Mouse (Mus musculus) inflammation-experienced regulatory T-cells, adult 6 months (primary cell): ENCODE results near the gene Frem2. TPM values are rescaled to one million over a fixed set of nuclear protein-coding genes. Genes with fewer than 3 reads are reported as not detected.

ENCODE experiments used
- ATAC-seq: one replicate; pipeline ENCODE4 v1.8.0; 2017
- polyA plus RNA-seq, 3 experiments: library from polyadenylated mRNA; unstranded; fragments of 100-300 nt; shearing (Covaris generic); gene quantifications; one replicate each; pipeline ENCODE4 v1.2.1; 2017

Gene Frem2
- polyA plus RNA-seq, 3 experiments from 2014 or later, result not detected

GRCm38 (mm10) chr3:53465330-53465729 is 191.8 kb downstream of the Frem2 start:
- no peak for ATAC-seq

- no peak for ATAC-seq
Measured at GRCm38 (mm10) chr3:53464146-53464698, 192.9 kb downstream of the Frem2 start.

Other genes with a start within 250 kb of the Frem2 start
- gene Nhlrc3, start 194.0 kb downstream of the Frem2 start, polyA plus RNA-seq, result 10 to 100 TPM; 11.8 to 16.1 (median 13.2) TPM
- 10 to 100 TPM in 2 of 3 experiments, 1 to 10 TPM in 1; 8.9 to 10.9 (median 10.3) TPM for gene Proser1, start 193.7 kb downstream of the Frem2 start, polyA plus RNA-seq
- gene Stoml3, start 168.7 kb downstream of the Frem2 start, polyA plus RNA-seq, result not detected
- not detected for gene Gm10985, start 187.7 kb upstream of the Frem2 start, polyA plus RNA-seq
- gene Ufm1, start 206.5 kb upstream of the Frem2 start, polyA plus RNA-seq, result 10 to 100 TPM; 46.5 to 85.7 (median 49.4) TPM